Mouse (Mus musculus): ENCODE data around the gene Znhit3.

- TF ChIP-seq MXI1 (IDR thresholded peaks at IDR 0.05; ENCODE audit: low read depth, low read length) (no peak), CTCF (IDR thresholded peaks at IDR 0.05 in 2 of 3, conservative IDR thresholded peaks at IDR 0.05 in 1 of 3; ENCODE audit: control insufficient read depth in 1 of 3, insufficient read depth in 1 of 3, low read depth in 2 of 3, low read length in 3 of 3, poor library complexity in 1 of 3, severe bottlenecking in 1 of 3) (no peak), MYB (IDR thresholded peaks at IDR 0.05; ENCODE audit: low read depth, low read length) (no peak), KAT2A (conservative IDR thresholded peaks at IDR 0.05; ENCODE audit: low read depth, low read length) (no peak), JUND (IDR thresholded peaks at IDR 0.05; ENCODE audit: low read depth, low read length) (no peak), TCF12 (IDR thresholded peaks at IDR 0.05; ENCODE audit: low read depth, low read length) (no peak), POLR2A (IDR thresholded peaks at IDR 0.05; ENCODE audit: control insufficient read depth in 1 of 2, insufficient read depth in 1 of 2, low read depth in 1 of 2, low read length in 2 of 2, poor library complexity in 1 of 2) (no peak), ZMIZ1 (IDR thresholded peaks at IDR 0.05; ENCODE audit: low read depth, low read length) (no peak)
Measured at GRCm38 (mm10) chr11:84963556-84963955, 47.4 kb upstream of the Znhit3 start.

Measured in MEL (cell line).